Mouse (Mus musculus) liver, embryonic 18 days (tissue): ENCODE results near the gene Taar8b. TPM values are rescaled to one million over a fixed set of nuclear protein-coding genes. Genes with fewer than 3 reads are reported as not detected.

ENCODE experiments used
- polyA plus RNA-seq: library from polyadenylated mRNA; depleted of rRNA; stranded (reverse); fragments of >200 nt; gene quantifications from 2 replicates; pipeline ENCODE4 v1.2.3, GENCODE M21; 2012; rRNA removed

Gene Taar8b
- polyA plus RNA-seq: not detected in 2 replicates

GRCm38 (mm10) chr10:24092194-24092593 is at the start of gene Taar8b:
Gene Taar8b (minus strand): TSS chr10:24092294.

GRCm38 (mm10) chr10:24109434-24109833 is 17.3 kb upstream of the Taar8b start, which contains the start of gene Taar9:
Gene Taar9 (minus strand): TSS chr10:24109534.

GRCm38 (mm10) chr10:24101812-24102211 is 9.7 kb upstream of the Taar8b start, which contains the start of gene Taar8c:
Gene Taar8c (minus strand): TSS chr10:24101912.

DNA sequence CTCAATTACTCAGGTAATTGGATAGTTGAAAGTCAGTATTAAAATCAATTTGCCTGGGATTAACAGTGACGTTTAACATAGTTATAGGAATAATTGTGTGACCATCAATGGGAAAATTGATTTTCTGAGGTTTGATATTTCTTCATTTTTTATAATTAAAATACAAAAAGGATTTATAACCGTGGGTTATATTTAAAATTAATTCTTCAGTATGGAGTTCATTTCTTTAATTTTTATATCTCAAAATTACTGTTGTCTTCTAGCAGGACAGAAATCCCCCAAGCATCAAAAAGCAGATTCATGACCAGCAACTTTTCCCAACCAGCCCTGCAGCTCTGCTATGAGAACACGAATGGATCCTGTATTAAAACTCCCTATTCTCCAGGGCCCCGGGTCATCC is 15.9 kb downstream of the Taar8b start, which contains the start of gene Taar8a:
Gene Taar8a, plus strand, starts transcription at position 301 of the 400 bp plus-strand sequence.

DNA sequence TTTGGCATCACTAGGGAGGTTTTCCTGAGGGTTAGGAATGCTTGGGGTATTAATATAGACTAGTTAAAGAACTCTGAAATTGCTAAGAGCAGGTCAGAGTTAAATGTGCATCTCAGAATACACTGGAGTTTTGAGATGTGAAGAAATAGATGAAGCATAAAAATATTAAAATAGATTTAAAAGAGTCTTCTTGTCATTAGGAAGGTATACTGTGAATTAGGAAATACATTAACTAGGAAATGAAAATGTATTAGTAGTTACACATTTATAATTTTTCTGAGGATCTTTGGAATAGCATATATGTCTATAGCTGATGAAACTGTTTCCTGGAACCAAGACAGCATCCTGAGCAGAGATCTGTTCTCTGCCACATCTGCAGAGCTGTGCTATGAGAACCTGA is 42.9 kb downstream of the Taar8b start, which contains the start of gene Taar7f:
Gene Taar7f, plus strand, starts transcription at position 301 of the 400 bp plus-strand sequence.

Other genes with a start within 250 kb of the Taar8b start
- 77.4 and 81.1 TPM in 2 replicates for gene Vnn3, start 240.8 kb downstream of the Taar8b start, polyA plus RNA-seq
- 25.8 and 28.8 TPM in 2 replicates for gene Vnn1, start 197.6 kb downstream of the Taar8b start, polyA plus RNA-seq
- gene Taar1, start 171.9 kb downstream of the Taar8b start, polyA plus RNA-seq: not detected in 2 replicates
- gene Taar2, start 153.7 kb downstream of the Taar8b start, polyA plus RNA-seq: 0.03 TPM in 1 of 2 replicates, not detected in the other
- not detected in 2 replicates for gene Taar3, start 142.7 kb downstream of the Taar8b start, polyA plus RNA-seq
- gene Taar4, start 131.8 kb downstream of the Taar8b start, polyA plus RNA-seq: not detected in 2 replicates
- gene Taar5, start 121.6 kb downstream of the Taar8b start, polyA plus RNA-seq: not detected in 2 replicates
- not detected in 2 replicates for gene Taar6, start 106.6 kb downstream of the Taar8b start, polyA plus RNA-seq
- not detected in 2 replicates for gene Taar7a, start 98.8 kb downstream of the Taar8b start, polyA plus RNA-seq
- not detected in 2 replicates for gene Taar7b, start 92.4 kb downstream of the Taar8b start, polyA plus RNA-seq
- not detected in 2 replicates for gene Taar7d, start 65.1 kb downstream of the Taar8b start, polyA plus RNA-seq
- gene Taar7e, start 54.7 kb downstream of the Taar8b start, polyA plus RNA-seq: not detected in 2 replicates
- gene Taar7f, start 42.8 kb downstream of the Taar8b start, polyA plus RNA-seq: not detected in 2 replicates
- gene Taar8a, start 15.8 kb downstream of the Taar8b start, polyA plus RNA-seq: not detected in 2 replicates
- gene Taar8c, start 9.6 kb upstream of the Taar8b start, polyA plus RNA-seq: not detected in 2 replicates
- gene Taar9, start 17.2 kb upstream of the Taar8b start, polyA plus RNA-seq: not detected in 2 replicates
- gene Stx7, start 57.0 kb upstream of the Taar8b start, polyA plus RNA-seq: 28.7 and 37.4 TPM in 2 replicates
- 0.03 and 0.05 TPM in 2 replicates for gene Moxd1, start 131.2 kb upstream of the Taar8b start, polyA plus RNA-seq